8 mouse cellular contexts compared by ENCODE assay signal in the genomic region with DNA sequence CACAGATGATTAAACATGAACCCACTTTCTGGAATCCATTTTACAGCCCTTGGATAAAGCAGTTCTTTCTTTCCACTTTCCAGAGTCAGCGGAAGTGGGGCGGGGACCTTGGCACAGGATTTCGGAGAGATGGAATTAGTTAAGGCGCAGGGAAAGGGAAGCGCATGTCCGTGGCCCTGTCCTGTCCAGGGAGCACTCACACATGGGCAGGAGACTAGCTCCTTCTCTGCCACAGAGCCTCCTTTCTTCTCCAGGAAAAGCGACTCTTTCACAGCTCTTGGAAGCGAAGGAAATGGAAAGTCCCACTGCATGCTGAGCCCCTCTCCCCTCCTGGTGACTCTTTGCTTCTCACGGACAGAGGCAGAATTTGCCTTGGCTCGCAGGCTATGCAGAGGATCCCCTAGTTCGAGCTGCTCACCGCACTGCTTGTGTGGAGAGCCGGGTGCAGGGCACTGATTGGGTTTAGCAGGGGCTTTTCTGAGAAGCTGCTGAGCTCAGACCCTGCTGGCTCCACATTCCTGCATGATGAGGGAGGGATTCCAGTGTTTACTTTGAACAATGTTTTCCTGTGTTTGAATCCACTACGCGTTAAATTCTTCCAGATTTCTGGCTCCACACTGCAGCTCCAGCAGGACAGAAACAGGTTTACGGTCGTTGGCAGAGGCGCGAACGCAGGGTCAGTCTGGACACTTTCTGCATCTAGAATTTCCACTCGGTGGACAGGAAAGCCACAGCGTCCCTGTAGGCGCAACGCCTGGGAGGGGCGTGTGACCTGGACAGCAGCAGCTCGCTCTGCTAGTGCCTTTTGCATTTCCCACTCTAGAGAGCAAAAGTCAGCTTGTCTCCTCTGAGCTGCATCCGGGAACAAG. TPM values are rescaled to one million over a fixed set of nuclear protein-coding genes. Genes with fewer than 3 reads are reported as not detected.
DNase-seq lines count a peak whose midpoint lies in the region.

No protein-coding gene starts in this region.

- DNase-seq in urinary bladder, postnatal 14 days (ENCODE audit: low spot score): peak; percentile 68
- no peak for DNase-seq in urinary bladder, postnatal 10 days (ENCODE audit: low spot score)
- DNase-seq in frontal cortex, postnatal 10 days (ENCODE audit: low spot score in 2 of 2): peak; percentile 34 to 52
- peak; percentile 69 for DNase-seq in heart, postnatal 4 days
- peak; percentile 43 to 58 for DNase-seq in layer of hippocampus, postnatal 10 days (ENCODE audit: low spot score in 2 of 2)
- DNase-seq in lung, postnatal 14 days: peak; percentile 64
- DNase-seq in skeletal muscle tissue, adult 2 months (ENCODE audit: low read depth, low spot score): peak; percentile 76
- DNase-seq in T-cell, adult 2 months (ENCODE audit: low spot score): no peak

RNA-seq across cellular contexts. Expression of gene Cdrt4, which starts 16.0 kb away (rescaled TPM):
- total RNA-seq in heart, postnatal 4 days (2021): under 1 TPM in 1 of 2 experiments, not detected in 1; 0.38 TPM
- not detected for total RNA-seq in layer of hippocampus, postnatal 10 days (2021)

Comparison
In these comparisons a context has a peak if more than half of its experiments do, and no peak if none do; other contexts are left out.
1. DNase-seq: peak in urinary bladder, postnatal 14 days (single experiment), frontal cortex, postnatal 10 days (2 of 2), heart, postnatal 4 days (single experiment), layer of hippocampus, postnatal 10 days (2 of 2), lung, postnatal 14 days (single experiment) and skeletal muscle tissue, adult 2 months (single experiment); none in urinary bladder, postnatal 10 days (single experiment) and T-cell, adult 2 months (single experiment).